Mouse (Mus musculus): Measurements from ENCODE around the gene Icam2. TPM values are rescaled to one million over a fixed set of nuclear protein-coding genes. Genes with fewer than 3 reads are reported as not detected.
A peak's percentile ranks its signal among the peaks of the same experiment; 100 is the strongest.
"Not testable (repeated sequence)": the region's sequence is repeated elsewhere in the genome, so short reads cannot be mapped to it uniquely, and the experiment has no call there.

The Icam2 gene
- polyA plus RNA-seq, 1 experiment from 2014 or later, result 75.5 TPM

DNA sequence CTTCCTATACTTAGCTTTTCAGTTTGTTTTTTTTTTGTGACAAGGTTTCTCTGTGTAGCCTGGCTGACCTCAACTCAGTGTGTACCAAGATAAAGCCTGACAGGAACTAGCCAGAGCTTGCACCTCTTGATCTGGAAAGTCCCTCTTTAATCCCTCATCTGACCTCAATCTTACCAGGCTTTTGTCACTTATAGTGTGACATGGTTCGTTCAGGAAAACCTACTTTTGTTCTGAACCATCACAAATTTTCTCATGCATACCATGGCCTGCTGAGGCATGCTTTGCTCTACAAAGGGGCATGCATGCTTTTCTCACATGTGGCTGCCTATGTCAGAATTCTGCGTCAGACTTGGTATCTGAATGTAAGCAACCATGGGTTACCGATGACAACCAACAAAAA, 28.5 kb upstream of the Icam2 start:
- WGBS, result 84% methylated on average over 3 of the region's 3 CpGs
- no peaks in the 10 kb centered on the region for H3K9me3 ChIP-seq (replicated peaks)
- peaks cover 20% of the 10 kb centered on the region for H3K36me3 ChIP-seq
- H3K27ac ChIP-seq, result no peak overlapping the region
- H3K4me3 ChIP-seq (replicated peaks), result no peak overlapping the region
- H3K4me2 ChIP-seq, result no peak overlapping the region
- H3K9ac ChIP-seq, result no peak overlapping the region
- no peaks in the 10 kb centered on the region for H3K27me3 ChIP-seq
- H3K4me1 ChIP-seq, result 0 out of 2 replicates have a peak, but pooled peaks cover 2% of the 10 kb centered on the region
- no peak for ATAC-seq (replicated peaks; ENCODE audit: low FRiP score)

DNA sequence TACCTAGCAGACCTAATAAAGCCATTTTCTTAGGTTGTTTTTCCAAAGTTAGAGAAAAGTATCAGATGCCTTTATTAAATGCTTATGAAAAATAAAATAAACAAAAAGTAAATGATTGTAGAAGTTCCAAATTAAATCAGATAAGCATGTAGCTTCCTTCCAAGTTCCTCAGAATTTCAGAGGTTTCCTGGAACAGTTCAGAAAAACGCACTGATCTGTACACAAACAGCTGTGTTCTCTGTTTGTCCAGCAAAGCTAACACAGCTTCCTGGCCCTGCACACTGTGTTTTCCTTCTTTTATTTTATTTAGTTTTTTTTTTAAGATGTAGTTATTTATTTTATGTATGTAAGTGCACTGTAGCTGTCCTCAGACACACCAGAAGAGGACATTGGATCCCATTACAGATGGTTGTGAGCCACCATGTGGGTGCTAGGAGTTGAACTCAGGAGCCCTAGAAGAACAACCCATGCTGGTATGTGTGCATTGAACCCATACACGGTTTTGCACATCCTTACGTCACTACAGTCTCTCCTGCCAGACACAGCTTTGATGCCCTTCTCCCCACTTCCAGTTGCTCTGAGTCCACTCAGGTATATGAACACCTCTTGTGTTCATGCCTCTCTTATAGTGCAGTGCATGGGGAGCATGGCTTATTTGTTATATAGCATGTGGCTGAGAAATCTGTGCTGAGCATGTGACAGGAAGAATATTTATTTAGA, 24.9 kb upstream of the Icam2 start:
- Histone ChIP-seq H3K4me3 (replicated peaks) (no peak overlapping the region), H3K4me2 (no peak overlapping the region), H3K9me3 (replicated peaks) (no peaks in the 10 kb centered on the region), H3K27me3 (no peaks in the 10 kb centered on the region), H3K27ac (no peak overlapping the region), H3K9ac (no peak overlapping the region), H3K4me1 (no peaks in the 10 kb centered on the region), H3K36me3 (peaks cover 32% of the 10 kb centered on the region)
- no peak for ATAC-seq (replicated peaks; ENCODE audit: low FRiP score)
- 90% methylated on average over 3 of the region's 3 CpGs for WGBS

DNA sequence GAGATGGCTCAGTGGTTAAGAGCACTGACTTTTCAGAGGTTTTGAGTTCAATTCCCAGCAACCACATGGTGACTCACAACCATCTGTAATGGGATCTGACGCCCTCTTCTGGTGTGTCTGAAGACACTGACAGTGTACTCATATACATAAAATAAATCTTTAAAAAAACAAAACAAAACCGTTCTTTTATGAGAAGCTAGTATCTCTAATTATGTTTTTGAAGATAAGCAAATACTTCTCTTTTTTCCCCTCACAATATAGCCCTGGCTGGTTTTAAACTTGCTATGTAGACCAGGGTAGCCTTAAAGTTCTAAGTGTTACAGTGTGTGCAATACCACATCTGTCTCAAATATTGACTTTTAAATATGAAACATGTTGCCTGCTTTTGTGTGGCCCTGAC, 23.3 kb upstream of the Icam2 start:
- H3K9me3 ChIP-seq (replicated peaks), result no peaks in the 10 kb centered on the region
- no peaks in the 10 kb centered on the region for H3K4me1 ChIP-seq
- no peak overlapping the region for H3K4me3 ChIP-seq (replicated peaks)
- WGBS, result 88% methylated on average over 2 of the region's 2 CpGs
- no peak overlapping the region for H3K4me2 ChIP-seq
- no peak overlapping the region for H3K9ac ChIP-seq
- ATAC-seq (replicated peaks; ENCODE audit: low FRiP score), result no peak
- H3K27me3 ChIP-seq, result no peaks in the 10 kb centered on the region
- H3K36me3 ChIP-seq, result peaks cover 43% of the 10 kb centered on the region
- no peak overlapping the region for H3K27ac ChIP-seq

DNA sequence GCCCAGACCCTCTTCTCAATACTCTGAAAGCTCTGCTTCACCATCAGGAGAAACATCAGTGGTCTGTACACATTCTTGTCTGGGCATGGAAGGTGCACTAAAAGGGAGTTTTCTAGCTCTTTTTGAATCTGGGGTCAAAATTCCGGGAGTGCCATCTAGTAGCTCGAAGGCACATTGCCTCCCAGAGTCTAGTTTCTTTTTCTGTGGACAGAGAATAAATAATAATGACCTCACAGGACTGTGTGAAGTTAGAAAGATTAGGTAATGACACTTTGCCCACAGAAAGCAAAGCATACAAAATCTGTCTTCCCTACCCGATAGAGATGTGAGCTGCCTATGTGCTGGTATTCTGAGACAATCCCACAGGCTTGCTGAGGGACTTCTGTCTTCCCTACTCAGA, 22.6 kb upstream of the Icam2 start:
- Histone ChIP-seq H3K9me3 (replicated peaks) (no peaks in the 10 kb centered on the region), H3K4me2 (no peak overlapping the region), H3K4me1 (no peaks in the 10 kb centered on the region), H3K4me3 (replicated peaks) (no peak overlapping the region), H3K36me3 (peaks cover 48% of the 10 kb centered on the region), H3K27me3 (no peaks in the 10 kb centered on the region), H3K9ac (no peak overlapping the region), H3K27ac (no peak overlapping the region)
- 79% methylated on average over 3 of the region's 3 CpGs for WGBS
- ATAC-seq (replicated peaks; ENCODE audit: low FRiP score), result no peak

DNA sequence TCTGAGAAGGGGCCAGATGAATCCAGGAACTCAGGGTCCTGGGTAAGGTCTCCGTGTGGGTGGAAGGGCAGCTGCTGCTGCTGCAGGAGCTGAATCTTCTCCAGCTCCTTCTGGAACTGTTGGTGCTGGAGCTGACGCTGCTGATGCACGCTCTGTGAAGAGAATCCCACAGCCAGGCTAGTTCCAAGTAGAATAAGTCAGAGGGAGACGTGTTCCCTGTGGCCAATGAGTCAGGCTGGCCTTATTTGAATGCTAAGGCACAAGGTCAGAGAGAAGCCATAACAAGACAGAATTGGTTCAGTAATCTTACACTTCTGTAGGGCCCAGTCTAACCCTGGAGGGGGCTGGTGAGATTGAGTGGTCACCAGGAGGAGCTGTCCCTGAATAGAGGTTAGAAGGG, 22.1 kb upstream of the Icam2 start:
- H3K4me2 ChIP-seq, result no peak overlapping the region
- no peaks in the 10 kb centered on the region for H3K27me3 ChIP-seq
- no peak overlapping the region for H3K9ac ChIP-seq
- H3K9me3 ChIP-seq (replicated peaks), result no peaks in the 10 kb centered on the region
- no peak overlapping the region for H3K27ac ChIP-seq
- peaks cover 51% of the 10 kb centered on the region for H3K36me3 ChIP-seq
- no peak overlapping the region for H3K4me3 ChIP-seq (replicated peaks)
- ATAC-seq (replicated peaks; ENCODE audit: low FRiP score), result no peak
- WGBS, result 73% methylated on average over 4 of the region's 4 CpGs
- H3K4me1 ChIP-seq, result no peaks in the 10 kb centered on the region

DNA sequence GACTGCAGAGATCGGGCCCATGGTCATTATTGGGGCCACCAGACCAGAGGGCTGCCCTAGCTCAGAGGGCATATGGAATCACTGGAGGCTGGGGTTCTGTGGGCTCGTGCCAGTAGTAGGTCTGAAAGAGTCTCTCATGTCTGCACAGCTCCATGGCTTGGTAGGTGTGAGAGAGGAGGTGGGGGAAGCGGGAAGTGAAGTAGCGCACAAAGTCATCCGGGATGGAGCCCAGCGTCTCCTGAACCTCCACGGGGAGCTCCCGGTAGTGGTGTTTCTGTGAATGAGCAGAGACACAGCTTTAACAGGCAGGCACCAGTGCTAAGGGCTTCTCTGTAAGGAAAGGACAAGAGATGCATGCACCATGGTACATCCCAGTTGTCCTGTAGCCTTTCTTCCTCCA, 10.6 kb upstream of the Icam2 start:
- Histone ChIP-seq H3K4me2 (no peak overlapping the region), H3K9me3 (replicated peaks) (no peaks in the 10 kb centered on the region), H3K27me3 (no peaks in the 10 kb centered on the region), H3K27ac (no peak overlapping the region), H3K9ac (no peak overlapping the region), H3K4me3 (replicated peaks) (no peak overlapping the region), H3K4me1 (no peaks in the 10 kb centered on the region), H3K36me3 (peaks cover 48% of the 10 kb centered on the region)
- ATAC-seq (replicated peaks; ENCODE audit: low FRiP score), result no peak
- 88% methylated on average over 8 of the region's 8 CpGs for WGBS

DNA sequence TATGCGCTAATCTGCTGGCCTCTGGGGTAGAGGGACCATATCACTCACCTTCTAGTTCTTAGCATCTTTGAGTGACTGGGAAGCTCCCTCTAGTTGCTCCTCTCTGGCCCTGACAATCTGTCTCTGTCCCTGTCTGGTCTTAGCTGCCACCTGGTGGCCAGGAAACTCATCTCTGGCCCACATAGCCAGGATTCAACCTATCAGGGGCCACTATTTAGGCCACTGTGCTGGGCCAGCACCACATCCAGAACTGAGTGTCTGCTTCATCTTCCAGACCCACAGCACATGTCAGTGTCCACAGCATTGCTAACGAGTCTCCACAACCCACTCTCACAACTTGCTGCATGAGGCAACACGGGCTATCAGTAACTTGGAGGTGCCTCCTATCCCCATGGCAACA, 9.8 kb upstream of the Icam2 start:
- Histone ChIP-seq H3K27me3 (no peaks in the 10 kb centered on the region), H3K4me1 (no peaks in the 10 kb centered on the region), H3K36me3 (peaks cover 40% of the 10 kb centered on the region), H3K9me3 (replicated peaks) (no peaks in the 10 kb centered on the region), H3K27ac (no peak overlapping the region), H3K4me3 (replicated peaks) (no peak overlapping the region), H3K4me2 (no peak overlapping the region), H3K9ac (no peak overlapping the region)
- WGBS, result 95% methylated on average over 3 of the region's 3 CpGs
- ATAC-seq (replicated peaks; ENCODE audit: low FRiP score), result no peak

DNA sequence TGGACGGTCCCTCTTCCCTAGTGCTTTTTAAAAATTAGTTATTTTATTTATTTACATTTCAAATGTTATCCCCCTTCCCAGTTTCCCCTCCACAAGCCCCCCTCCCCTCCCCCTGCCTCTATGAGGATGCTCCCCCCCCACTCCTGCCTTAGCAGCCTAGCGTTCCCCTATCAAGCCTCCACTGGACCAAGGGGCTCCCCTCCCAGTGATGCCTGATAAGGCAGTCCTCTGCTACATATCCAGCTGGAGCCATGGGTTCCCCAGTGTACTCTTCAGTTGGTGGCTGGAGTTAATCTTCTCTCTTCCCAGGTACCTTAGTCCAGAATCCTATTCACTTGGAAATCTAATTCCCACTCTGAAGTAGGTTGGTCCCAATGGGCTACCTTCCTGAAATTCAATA, 6.2 kb upstream of the Icam2 start:
- ATAC-seq (replicated peaks; ENCODE audit: low FRiP score); H3K9me3 ChIP-seq (replicated peaks); H3K27me3 ChIP-seq; H3K9ac ChIP-seq; H3K27ac ChIP-seq; H3K4me2 ChIP-seq; H3K4me3 ChIP-seq (replicated peaks): not testable (repeated sequence)
- WGBS, result 84% methylated on average over 2 of the region's 2 CpGs
- Histone ChIP-seq H3K4me1 (peaks cover 27% of the 10 kb centered on the region), H3K36me3 (peaks cover 14% of the 10 kb centered on the region)

DNA sequence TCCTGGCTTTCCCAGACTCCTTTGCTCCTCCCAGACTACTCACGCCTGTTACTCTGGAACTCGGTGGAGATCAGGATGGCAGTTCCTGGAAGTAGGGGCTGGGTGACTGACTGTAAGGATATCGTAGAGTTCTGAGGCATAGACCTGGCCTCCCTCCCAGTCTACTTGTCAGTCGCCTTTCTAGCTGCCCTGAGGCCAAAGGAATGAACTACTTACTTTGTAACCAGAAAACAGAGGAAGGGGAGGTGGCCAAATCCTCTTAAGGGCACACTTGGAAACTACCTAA, 5.4 kb upstream of the Icam2 start:
- H3K27me3 ChIP-seq, result no peaks in the 10 kb centered on the region
- H3K4me2 ChIP-seq, result no peak overlapping the region
- no peak overlapping the region for H3K4me3 ChIP-seq (replicated peaks)
- peaks cover 30% of the 10 kb centered on the region for H3K4me1 ChIP-seq
- no peak for ATAC-seq (replicated peaks; ENCODE audit: low FRiP score)
- H3K27ac ChIP-seq, result no peak overlapping the region
- peaks cover 6% of the 10 kb centered on the region; the same call in 1 of the 2 replicates for H3K36me3 ChIP-seq
- H3K9me3 ChIP-seq (replicated peaks), result no peaks in the 10 kb centered on the region
- WGBS, result 50% methylated on average over 4 of the region's 4 CpGs
- H3K9ac ChIP-seq, result no peak overlapping the region

DNA sequence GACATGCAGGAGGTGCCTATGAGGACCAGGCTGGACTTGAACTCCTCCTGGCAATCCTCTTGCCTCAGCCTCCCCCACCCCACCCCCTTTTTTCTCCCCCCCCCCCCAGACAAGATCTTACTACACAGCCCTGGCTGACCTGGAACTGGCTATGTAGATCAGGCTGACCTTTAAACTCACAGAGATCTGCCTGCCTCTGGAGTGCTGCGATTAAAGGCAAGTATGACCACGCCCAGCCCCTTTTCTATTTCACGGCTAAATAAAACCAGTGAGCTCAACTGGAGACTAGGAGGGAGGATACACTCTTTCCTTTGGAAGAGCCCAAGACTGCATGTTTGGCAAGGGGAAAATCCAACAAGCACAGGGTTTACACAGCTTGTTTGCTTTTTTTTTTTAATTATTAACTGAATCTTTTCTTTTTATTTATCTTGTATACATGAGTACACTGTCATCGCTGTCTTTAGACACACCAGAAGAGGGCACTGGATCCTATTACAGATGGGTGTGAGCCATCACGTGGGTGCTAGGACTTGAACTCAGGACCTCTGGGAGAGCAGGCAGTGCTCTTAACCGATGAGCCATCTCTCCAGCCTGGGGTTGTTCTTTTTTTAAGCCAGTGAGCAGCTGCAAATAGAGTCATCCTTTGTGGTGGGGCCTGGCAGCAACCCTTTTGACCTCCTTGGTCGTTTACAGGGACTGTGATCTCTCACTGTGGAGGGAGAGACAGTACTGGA, 4.9 kb upstream of the Icam2 start:
- Histone ChIP-seq H3K9ac (no peak overlapping the region), H3K27me3 (no peaks in the 10 kb centered on the region), H3K4me1 (peaks cover 30% of the 10 kb centered on the region), H3K4me3 (replicated peaks) (no peak overlapping the region), H3K27ac (no peak overlapping the region), H3K36me3 (peaks cover 2% of the 10 kb centered on the region; the same call in 1 of the 2 replicates), H3K9me3 (replicated peaks) (no peaks in the 10 kb centered on the region), H3K4me2 (no peak overlapping the region)
- no peak for ATAC-seq (replicated peaks; ENCODE audit: low FRiP score)
- 68% methylated on average over 7 of the region's 7 CpGs for WGBS

DNA sequence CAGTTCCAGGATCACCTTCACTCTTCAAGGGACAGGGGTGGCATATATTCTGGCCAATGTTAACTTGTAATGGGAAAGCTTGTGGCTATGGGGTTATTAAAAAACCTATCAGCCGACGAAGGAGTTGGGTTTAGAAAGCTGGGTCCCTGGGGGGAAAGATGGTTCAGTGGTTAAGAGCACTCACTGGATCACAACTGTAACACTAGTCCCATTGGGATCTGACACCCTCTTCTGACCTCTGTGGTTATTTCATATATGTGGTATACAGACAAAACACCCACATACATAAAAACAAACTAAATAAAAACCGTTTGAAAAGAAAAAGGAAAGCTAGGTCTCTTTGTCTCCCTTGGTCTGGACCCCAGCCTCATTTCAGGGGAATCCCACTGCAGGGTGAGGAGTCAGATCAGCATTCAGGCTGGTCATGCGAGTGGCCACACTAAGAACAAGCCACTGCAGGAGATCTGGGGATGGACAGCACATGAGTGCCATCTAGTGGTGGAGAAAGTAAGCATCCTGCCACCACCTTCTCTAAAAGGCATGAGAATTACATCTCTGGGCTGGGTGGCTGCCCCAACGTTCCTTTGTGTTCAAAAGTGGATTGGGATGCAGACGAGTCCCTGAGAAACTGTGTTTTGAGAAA, 3.8 kb upstream of the Icam2 start:
- Histone ChIP-seq H3K4me1 (peaks cover 33% of the 10 kb centered on the region), H3K36me3 (no peaks in the 10 kb centered on the region), H3K4me3 (replicated peaks) (no peak overlapping the region), H3K27me3 (no peaks in the 10 kb centered on the region), H3K27ac (0 out of 2 replicates have a peak overlapping the region, but pooled peaks have one; percentile 3), H3K4me2 (no peak overlapping the region), H3K9ac (no peak overlapping the region), H3K9me3 (replicated peaks) (no peaks in the 10 kb centered on the region)
- ATAC-seq (replicated peaks; ENCODE audit: low FRiP score), result 0 out of 2 replicates have a peak, but pooled peaks have one; percentile 47
- 32% methylated on average over 6 of the region's 6 CpGs for WGBS

DNA sequence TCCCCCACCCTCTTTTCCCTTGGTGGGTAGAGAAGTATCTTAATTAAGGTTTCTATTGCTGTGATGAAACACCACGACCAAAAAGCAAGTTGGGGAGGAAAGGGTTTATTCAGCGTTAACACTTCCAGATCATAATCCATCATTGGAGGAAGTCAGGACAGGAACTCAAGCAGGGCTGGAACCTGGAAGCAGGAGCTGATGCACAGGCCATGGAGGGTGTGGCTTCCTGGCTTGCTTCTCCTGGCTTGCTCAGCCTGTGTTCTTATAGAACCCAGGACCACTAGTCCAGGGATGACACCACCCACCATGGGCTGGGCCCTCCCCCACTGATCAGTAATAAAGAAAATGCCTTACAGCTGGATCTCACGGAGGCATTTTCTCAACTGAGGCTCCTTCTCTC, 2.9 kb upstream of the Icam2 start:
- Histone ChIP-seq H3K4me2 (no peak overlapping the region), H3K4me1 (peaks cover 33% of the 10 kb centered on the region), H3K27me3 (no peaks in the 10 kb centered on the region), H3K27ac (0 out of 2 replicates have a peak overlapping the region, but pooled peaks have one; percentile 10), H3K9ac (no peak overlapping the region), H3K9me3 (replicated peaks) (no peaks in the 10 kb centered on the region), H3K36me3 (no peaks in the 10 kb centered on the region), H3K4me3 (replicated peaks) (no peak overlapping the region)
- no peak for ATAC-seq (replicated peaks; ENCODE audit: low FRiP score)
- 41% methylated on average over 3 of the region's 3 CpGs for WGBS

All from kidney, embryonic 15.5 days (tissue).